Mouse (Mus musculus) intestine, embryonic 14.5 days (tissue): ENCODE data around the gene Ift122. TPM values are rescaled to one million over a fixed set of nuclear protein-coding genes. Genes with fewer than 3 reads are reported as not detected.

Experiments used
- ATAC-seq: fragments of 200-750 bp; cut with Nextera tagmentation; replicated peaks from 2 replicates; pipeline ENCODE4 v1.8.0; 2017; ENCODE audit warnings: low read depth, moderate number of reproducible peaks, moderate TSS enrichment, moderate library complexity; ENCODE audit not compliant: low FRiP score, low TSS enrichment
- DNase-seq: peaks from one replicate; pipeline ENCODE4 v3.0.0-alpha.2; 2018; ENCODE audit warnings: low spot score
- H3K27ac ChIP-seq: fragments of 300-500 bp; sonication (generic); 2 replicates; pipeline ENCODE4 v1.5.1; 2014; ENCODE audit warnings: low read depth, mild to moderate bottlenecking, control low read depth
- H3K27me3 ChIP-seq: fragments of 300-500 bp; sonication (generic); replicated peaks from 2 replicates; pipeline ENCODE4 v1.6.1; 2014; ENCODE audit warnings: low read length, control low read depth; ENCODE audit not compliant: control insufficient read depth, insufficient read depth
- H3K36me3 ChIP-seq: fragments of 300-500 bp; sonication (generic); 2 replicates; pipeline ENCODE4 v1.6.1; 2014; ENCODE audit warnings: low read length, control low read depth; ENCODE audit not compliant: control insufficient read depth, insufficient read depth
- H3K4me1 ChIP-seq: fragments of 300-500 bp; sonication (generic); replicated peaks from 2 replicates; pipeline ENCODE4 v1.6.1; 2014; ENCODE audit warnings: low read length, control low read depth, mixed read lengths; ENCODE audit not compliant: control insufficient read depth, insufficient read depth
- H3K4me2 ChIP-seq: fragments of 300-500 bp; sonication (generic); 2 replicates; pipeline ENCODE4 v1.6.1; 2014; ENCODE audit warnings: low read length
- H3K4me3 ChIP-seq: fragments of 300-500 bp; sonication (generic); 2 replicates; pipeline ENCODE4 v1.5.1; 2014; ENCODE audit warnings: low read depth, low read length, control low read depth, mixed read lengths
- H3K9ac ChIP-seq: fragments of 300-500 bp; sonication (generic); 2 replicates; pipeline ENCODE4 v1.6.1; 2014; ENCODE audit warnings: mild to moderate bottlenecking, low read length
- H3K9me3 ChIP-seq: fragments of 300-500 bp; sonication (generic); 2 replicates; pipeline ENCODE4 v1.6.1; 2016; ENCODE audit warnings: low read length, control low read depth; ENCODE audit not compliant: control insufficient read depth
- WGBS: fragments of 180-500 bp; shearing (Covaris S2); extraction: QIAGEN DNeasy Blood & Tissue Kit; methylation state at CpG from one replicate; pipeline ENCODE4 v1.1.7; 2014; 5-methylcytosine and 5-hydroxymethylcytosine counted together
- polyA plus RNA-seq: library from polyadenylated mRNA; unstranded; fragments of >200 nt; fragmentation: Nextera tagmentation; extraction: Ambion mirVana; gene quantifications from 2 replicates; pipeline ENCODE4 v1.2.1, GENCODE M21; 2014

Ift122 gene
- polyA plus RNA-seq, 1 experiment from 2014 or later: 18.4 TPM

DNA sequence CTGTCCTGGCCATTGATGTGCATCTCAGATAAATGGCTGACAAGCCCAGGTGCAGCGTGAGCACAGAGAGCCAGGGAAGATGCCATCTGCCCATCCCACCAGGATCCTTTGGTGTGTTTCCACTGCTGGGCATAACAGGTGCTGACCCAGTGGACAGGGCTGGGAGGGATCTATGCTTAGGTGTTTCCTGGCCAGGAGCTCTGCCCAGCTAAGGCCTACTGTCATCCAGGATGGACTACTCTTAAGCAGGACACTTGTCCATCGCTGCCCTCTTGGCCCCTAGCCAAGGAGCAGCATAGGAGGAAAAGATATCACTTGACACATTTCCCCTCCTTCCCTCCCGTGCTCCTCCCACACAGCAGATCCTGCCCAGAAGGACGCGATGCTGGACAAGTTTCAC lies 63.3 kb downstream of the Ift122 start:
- Histone ChIP-seq H3K9me3 (no peaks in the 10 kb centered on the region), H3K36me3 (0 out of 2 replicates have a peak, but pooled peaks cover 11% of the 10 kb centered on the region), H3K9ac (no peak overlapping the region), H3K27ac (no peak overlapping the region), H3K4me3 (no peak overlapping the region), H3K4me1 (no peaks in the 10 kb centered on the region), H3K27me3 (no peaks in the 10 kb centered on the region), H3K4me2 (no peak overlapping the region)
- no peak for ATAC-seq
- 77% methylated on average over 5 of the region's 5 CpGs for WGBS
- no peak for DNase-seq

GRCm38 (mm10) chr6:115918615-115919014 lies 65.3 kb downstream of the Ift122 start:
- no peaks in the 10 kb centered on the region for H3K27me3 ChIP-seq
- H3K4me1 ChIP-seq: no peaks in the 10 kb centered on the region
- 0 out of 2 replicates have a peak, but pooled peaks cover 7% of the 10 kb centered on the region for H3K36me3 ChIP-seq
- no peak overlapping the region for H3K4me2 ChIP-seq
- no peak for DNase-seq
- no peak overlapping the region for H3K4me3 ChIP-seq
- no peak for ATAC-seq
- WGBS: 72% methylated on average over 1 of the region's 1 CpGs
- no peak overlapping the region for H3K9ac ChIP-seq
- H3K9me3 ChIP-seq: no peaks in the 10 kb centered on the region
- H3K27ac ChIP-seq: no peak overlapping the region

DNA sequence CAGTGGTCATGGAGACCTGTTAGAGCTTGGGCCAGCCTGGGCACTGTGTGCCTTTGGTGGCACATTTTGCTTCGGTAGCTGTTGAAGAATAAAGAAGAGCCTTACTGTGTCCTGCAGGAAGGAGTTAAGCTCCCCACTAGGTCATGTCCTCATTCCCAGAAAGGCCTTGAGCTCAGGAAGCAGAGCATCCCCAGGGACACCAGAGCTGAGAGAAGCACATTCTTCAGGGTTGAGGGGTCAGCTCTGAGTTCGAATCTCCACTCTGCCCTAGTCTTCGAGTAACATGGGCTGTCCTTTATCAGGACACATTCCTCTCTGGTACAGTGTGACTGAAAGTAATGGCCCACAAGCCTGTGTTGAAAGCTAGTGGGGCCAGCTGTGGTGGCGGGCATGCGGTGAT lies 66.6 kb downstream of the Ift122 start:
- H3K27me3 ChIP-seq: no peaks in the 10 kb centered on the region

DNA sequence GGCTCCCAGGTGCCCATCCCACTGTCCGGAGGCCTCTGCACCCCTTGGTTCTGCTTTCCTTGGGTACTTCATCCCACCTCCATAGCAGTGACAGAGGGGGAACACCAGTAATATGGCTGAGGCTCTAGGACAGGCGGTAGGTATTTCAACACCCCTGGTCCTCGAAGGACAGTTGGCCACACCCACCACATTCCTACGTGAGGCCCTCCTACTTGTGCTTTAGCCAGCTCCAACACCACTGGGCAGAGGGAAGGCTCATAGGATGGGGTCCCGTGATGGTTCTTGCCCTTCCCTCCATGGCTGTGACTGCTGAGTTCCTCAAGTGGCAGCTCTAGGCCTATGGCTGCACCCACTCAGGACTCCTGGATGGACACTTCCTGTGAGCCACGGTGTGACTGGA lies 71.6 kb downstream of the Ift122 start:
- Histone ChIP-seq H3K36me3 (0 out of 2 replicates have a peak, but pooled peaks cover 3% of the 10 kb centered on the region), H3K4me1 (peaks cover 6% of the 10 kb centered on the region; the same call in 1 of the 2 replicates), H3K9ac (no peak overlapping the region), H3K9me3 (no peaks in the 10 kb centered on the region), H3K27me3 (no peaks in the 10 kb centered on the region), H3K4me3 (no peak overlapping the region), H3K27ac (no peak overlapping the region), H3K4me2 (no peak overlapping the region)
- ATAC-seq: no peak
- whole genome bisulfite sequencing: 36% methylated on average over 6 of the region's 6 CpGs
- no peak for DNase-seq

More for the DNA sequence above, 66.6 kb downstream of the Ift122 start:
- Histone ChIP-seq H3K4me2 (no peak overlapping the region), H3K36me3 (0 out of 2 replicates have a peak, but pooled peaks cover 7% of the 10 kb centered on the region), H3K27ac (no peak overlapping the region), H3K4me3 (no peak overlapping the region), H3K9me3 (no peaks in the 10 kb centered on the region), H3K4me1 (0 out of 2 replicates have a peak, but pooled peaks cover 5% of the 10 kb centered on the region), H3K9ac (no peak overlapping the region)
- DNase-seq (no peak), ATAC-seq (no peak)
- WGBS: 92% methylated on average over 5 of the region's 5 CpGs

GRCm38 (mm10) chr6:115926416-115926815 lies 73.1 kb downstream of the Ift122 start:
- 83% methylated on average over 10 of the region's 10 CpGs for WGBS
- DNase-seq (no peak), ATAC-seq (no peak)

GRCm38 (mm10) chr6:115927292-115928242 lies 74.3 kb downstream of the Ift122 start:
- H3K9ac ChIP-seq: no peak overlapping the region
- H3K27ac ChIP-seq: no peak overlapping the region
- H3K36me3 ChIP-seq: no peaks in the 10 kb centered on the region
- no peaks in the 10 kb centered on the region for H3K27me3 ChIP-seq
- no peak overlapping the region for H3K4me2 ChIP-seq
- 78% methylated on average over 10 of the region's 10 CpGs for WGBS
- H3K4me1 ChIP-seq: peaks cover 11% of the 10 kb centered on the region
- H3K4me3 ChIP-seq: no peak overlapping the region
- H3K9me3 ChIP-seq: no peaks in the 10 kb centered on the region
- DNase-seq: no peak
- no peak for ATAC-seq

More at GRCm38 (mm10) chr6:115926416-115926815, 73.1 kb downstream of the Ift122 start:
- H3K4me3 ChIP-seq: no peak overlapping the region
- no peaks in the 10 kb centered on the region for H3K36me3 ChIP-seq
- H3K27me3 ChIP-seq: no peaks in the 10 kb centered on the region
- H3K4me1 ChIP-seq: peaks cover 11% of the 10 kb centered on the region
- no peak overlapping the region for H3K4me2 ChIP-seq
- H3K9ac ChIP-seq: no peak overlapping the region
- H3K9me3 ChIP-seq: no peaks in the 10 kb centered on the region
- no peak overlapping the region for H3K27ac ChIP-seq

DNA sequence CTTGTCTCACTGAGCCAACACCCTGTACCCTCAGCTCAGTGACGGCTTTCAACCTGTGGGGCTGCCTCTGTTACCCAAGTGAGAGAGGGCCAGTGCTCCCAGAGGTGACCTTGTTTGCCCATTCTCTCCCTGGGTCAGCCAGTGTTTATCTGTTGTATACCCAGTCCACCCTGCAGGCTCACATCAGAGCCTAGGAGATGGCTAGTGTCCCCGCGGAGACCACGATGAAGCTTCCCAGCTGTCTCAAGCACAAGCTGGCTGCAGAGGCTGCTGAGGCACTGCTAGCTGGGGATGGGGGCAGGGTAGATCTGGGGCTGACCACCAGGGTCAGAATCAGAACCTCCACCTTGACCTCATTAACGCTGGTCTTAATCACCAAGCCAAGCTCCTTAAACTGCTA lies 76.7 kb downstream of the Ift122 start:
- Histone ChIP-seq H3K9me3 (no peaks in the 10 kb centered on the region), H3K9ac (no peak overlapping the region), H3K36me3 (no peaks in the 10 kb centered on the region), H3K27me3 (no peaks in the 10 kb centered on the region), H3K27ac (no peak overlapping the region), H3K4me2 (no peak overlapping the region), H3K4me1 (peaks cover 6% of the 10 kb centered on the region), H3K4me3 (no peak overlapping the region)
- WGBS: 29% methylated on average over 5 of the region's 5 CpGs
- DNase-seq (no peak), ATAC-seq (no peak)

- Histone ChIP-seq H3K4me1 (peaks cover 6% of the 10 kb centered on the region), H3K27me3 (no peaks in the 10 kb centered on the region), H3K4me3 (no peak within 1 kb of the TSS), H3K27ac (no peak within 1 kb of the TSS), H3K9me3 (no peaks in the 10 kb centered on the region), H3K36me3 (no peaks in the 10 kb centered on the region), H3K4me2 (no peak within 1 kb of the TSS), H3K9ac (no peak within 1 kb of the TSS)
- no peak for ATAC-seq
- 74% methylated on average over 14 of the region's 14 CpGs for WGBS
- no peak for DNase-seq
Measured at GRCm38 (mm10) chr6:115931639-115932038, 78.4 kb downstream of the Ift122 start, which contains the start of gene Rho. Rho (plus strand) TSS chr6:115931748.
